Mouse (Mus musculus) urinary bladder, postnatal 10 days (tissue): ENCODE measurements around the gene Myl10.
"Not testable (repeated sequence)": the region's sequence is repeated elsewhere in the genome, so short reads cannot be mapped to it uniquely, and the experiment has no call there.

Source experiments
- DNase-seq: peaks from one replicate; pipeline ENCODE4 v3.0.0; 2022; ENCODE audit warnings: low spot score

Gene Myl10

DNA sequence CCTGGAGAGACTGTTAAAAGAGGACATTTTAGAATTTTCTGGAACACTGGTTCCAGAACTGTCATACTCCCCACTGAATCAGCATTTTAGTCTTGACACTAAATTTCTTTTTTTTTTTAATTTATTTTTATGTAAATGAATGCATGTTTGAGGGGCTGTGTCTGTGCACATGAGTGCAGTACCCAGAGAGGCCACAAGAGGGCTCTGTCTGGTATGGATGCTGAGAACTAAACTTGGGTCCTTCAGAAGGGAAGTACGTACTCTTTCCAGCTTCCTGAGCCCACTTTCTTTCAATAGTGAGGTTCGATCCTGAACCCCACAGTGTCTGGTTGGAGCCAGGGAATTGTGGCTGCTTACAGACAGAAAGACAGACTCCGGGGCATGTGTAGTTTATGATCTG, 12.6 kb downstream of the Myl10 start:
- DNase-seq: no peak

GRCm38 (mm10) chr5:136706803-136707202, 13.9 kb downstream of the Myl10 start:
- DNase-seq: peak; percentile 34

- no peak for DNase-seq
These were observed 15.2 kb downstream of the Myl10 start for GRCm38 (mm10) chr5:136708116-136708515.

- no peak for DNase-seq
These were observed 17.8 kb downstream of the Myl10 start for GRCm38 (mm10) chr5:136710742-136711141.

GRCm38 (mm10) chr5:136714232-136714875, 21.4 kb downstream of the Myl10 start:
- no peak for DNase-seq

GRCm38 (mm10) chr5:136714879-136715278, 21.9 kb downstream of the Myl10 start:
- DNase-seq: no peak

- no peak for DNase-seq
These were observed 24.0 kb downstream of the Myl10 start for GRCm38 (mm10) chr5:136716696-136717572.

- DNase-seq: no peak
These were observed 24.6 kb downstream of the Myl10 start for GRCm38 (mm10) chr5:136717573-136717854.

- DNase-seq: no peak
These were observed 25.7 kb downstream of the Myl10 start for GRCm38 (mm10) chr5:136718656-136719055.

DNA sequence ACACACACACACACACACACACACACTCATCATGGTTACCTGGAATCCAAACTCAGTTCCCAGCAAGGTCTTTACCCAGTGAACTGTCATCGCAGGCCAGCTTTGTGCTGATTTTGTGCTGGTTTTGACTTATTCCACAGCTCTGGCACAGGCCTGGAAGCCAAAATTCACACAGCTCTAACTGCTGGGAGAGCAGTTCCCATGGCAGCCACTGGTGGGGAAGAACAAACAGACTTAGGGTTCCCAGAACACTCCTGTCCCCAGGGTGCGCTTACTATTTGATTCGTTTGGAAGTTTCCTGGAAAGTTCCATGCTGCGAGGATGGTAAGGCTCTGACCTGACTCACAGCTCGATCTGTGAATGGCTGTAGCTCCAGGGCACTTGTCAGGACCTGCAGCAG, 28.6 kb downstream of the Myl10 start:
- no peak for DNase-seq

- DNase-seq: not testable (repeated sequence)
These were observed 33.3 kb downstream of the Myl10 start for GRCm38 (mm10) chr5:136726271-136726670.

DNA sequence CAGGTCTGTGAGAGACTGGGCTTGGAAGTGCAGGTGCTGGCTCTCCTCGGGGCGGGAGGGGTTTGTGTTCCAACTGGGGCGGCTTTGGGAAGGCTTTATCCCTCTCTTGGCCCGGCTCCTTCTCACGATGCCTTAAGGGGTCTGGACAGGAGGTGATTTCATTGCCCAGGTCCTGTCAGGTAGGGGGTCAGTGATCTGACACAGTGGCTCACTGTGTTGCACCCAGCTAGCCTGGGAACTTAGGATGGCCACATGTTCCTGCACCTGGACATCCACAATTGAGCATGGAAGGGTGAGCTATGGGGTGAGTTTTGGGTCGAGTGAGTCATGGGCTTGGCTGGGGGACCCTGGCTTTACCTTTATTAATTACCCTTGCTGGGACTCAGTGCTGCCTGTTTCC, 46.0 kb downstream of the Myl10 start:
- no peak for DNase-seq

- DNase-seq: no peak
These were observed 53.6 kb downstream of the Myl10 start for GRCm38 (mm10) chr5:136746596-136746995.
